In the genomic region with DNA sequence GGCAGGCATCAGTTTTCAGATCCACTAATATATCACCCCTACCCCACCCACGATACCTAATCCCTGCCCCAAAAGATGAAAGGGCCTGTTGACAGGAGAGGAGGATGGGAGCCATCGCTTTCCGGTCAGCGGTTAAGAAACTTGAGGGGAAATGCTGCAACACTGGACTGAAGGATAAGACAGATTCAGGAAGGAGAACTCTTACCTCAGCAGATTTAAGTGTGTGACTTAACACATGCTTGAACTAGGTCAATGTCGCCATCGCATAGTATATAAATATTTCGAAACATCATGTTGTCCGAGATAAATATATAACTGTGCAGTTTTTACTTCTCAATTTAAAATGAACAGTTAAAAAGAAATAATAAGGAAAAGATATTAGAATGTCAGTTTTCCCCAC, we compare ENCODE assay signal across 31 mouse cellular contexts. TPM values are rescaled to one million over a fixed set of nuclear protein-coding genes. Genes with fewer than 3 reads are reported as not detected.
A peak's percentile ranks its signal among the peaks of the same experiment; 100 is the strongest.
DNase-seq lines count a peak whose midpoint lies in the region; ATAC-seq and TF ChIP-seq lines count a peak whose summit lies in the region.
"Had no signal": no experiment of that assay in that cellular context is flagged by ENCODE, and none has a peak within 500 bp of the region (broad histone marks: within the 10 kb centered on the region; RNA-seq: fewer than 3 reads in every experiment).

No protein-coding gene starts in this region.

- DNase-seq in gastrocnemius, adult 18-20 months (ENCODE audit: low spot score) = peak; percentile 37
- DNase-seq in gastrocnemius, adult 8-10 months (ENCODE audit: low spot score in 2 of 2) = no peak
- no peak for DNase-seq in liver, postnatal 0 days
- DNase-seq in lung, postnatal 25 days (ENCODE audit: low spot score) = peak; percentile 6
- no peak for DNase-seq in lung, adult 2 months
- DNase-seq in adrenal gland, postnatal 36 days = no peak
- DNase-seq in hindbrain, embryonic 14.5 days (ENCODE audit: low spot score) = no peak
- DNase-seq: adrenal gland, adult 8-10 months; cerebellum, adult 11 months; cerebellum, adult 9-10 months; cerebellum, postnatal 36 days; embryo, embryonic 11 days; gastrocnemius, postnatal 10 days; heart, adult 11 months; heart, postnatal 4 days; kidney, adult 9 months; kidney, postnatal 14 days; midbrain, embryonic 14.5 days; thymus, adult 2 months; thymus, postnatal 36 days had no signal

- WGBS in liver, postnatal 0 days (ENCODE audit: insufficient replicate concordance) = 30% methylated on average over 8 of the region's 8 CpGs
- WGBS in liver, embryonic 12.5 days (ENCODE audit: insufficient replicate concordance) = 36% methylated on average over 8 of the region's 8 CpGs
- 32% methylated on average over 8 of the region's 8 CpGs for WGBS in lung, adult 2 months
- 88% methylated on average over 8 of the region's 8 CpGs for WGBS in hindbrain, embryonic 14.5 days

- H3K27ac ChIP-seq in liver, postnatal 0 days (ENCODE audit: low read depth) = no peak overlapping the region; the same call in 1 of the 2 replicates
- no peak overlapping the region for H3K27ac ChIP-seq in liver, embryonic 12.5 days
- no peak overlapping the region for H3K27ac ChIP-seq in hindbrain, embryonic 14.5 days
- H3K27ac ChIP-seq: embryonic facial prominence, embryonic 12.5 days; forebrain, embryonic 15.5 days; hindbrain, embryonic 13.5 days; left cerebral cortex, adult 2 months; limb, embryonic 12.5 days; liver, embryonic 14.5 days had no signal

- no peak overlapping the region for H3K9ac ChIP-seq in liver, postnatal 0 days (replicated peaks)
- H3K9ac ChIP-seq in liver, embryonic 12.5 days = no peak overlapping the region
- H3K9ac ChIP-seq in hindbrain, embryonic 14.5 days = no peak overlapping the region
- H3K9ac ChIP-seq: embryonic facial prominence, embryonic 12.5 days; forebrain, embryonic 15.5 days; hindbrain, embryonic 13.5 days; limb, embryonic 12.5 days; liver, embryonic 14.5 days had no signal

- no peaks in the 10 kb centered on the region for H3K27me3 ChIP-seq in liver, postnatal 0 days (ENCODE audit: insufficient read depth, low read length)
- no peaks in the 10 kb centered on the region; the same call in 1 of the 2 replicates for H3K27me3 ChIP-seq in liver, embryonic 12.5 days (replicated peaks)
- no peaks in the 10 kb centered on the region for H3K27me3 ChIP-seq in hindbrain, embryonic 14.5 days (ENCODE audit: control insufficient read depth, insufficient read depth, low read length)
- H3K27me3 ChIP-seq: embryonic facial prominence, embryonic 12.5 days; forebrain, embryonic 15.5 days; hindbrain, embryonic 13.5 days; limb, embryonic 12.5 days had no signal

- no peak for TF ChIP-seq POLR2A in lung, adult 2 months (IDR thresholded peaks at IDR 0.05; ENCODE audit: borderline replicate concordance, extremely low read depth, low read depth, low read length)

- no peaks in the 10 kb centered on the region for H3K36me3 ChIP-seq in liver, postnatal 0 days (replicated peaks; ENCODE audit: insufficient read depth, low read length)
- H3K36me3 ChIP-seq in liver, embryonic 12.5 days = no peaks in the 10 kb centered on the region
- no peaks in the 10 kb centered on the region for H3K36me3 ChIP-seq in hindbrain, embryonic 14.5 days (replicated peaks; ENCODE audit: control insufficient read depth, insufficient read depth)
- H3K36me3 ChIP-seq: embryonic facial prominence, embryonic 12.5 days; forebrain, embryonic 15.5 days; G1E; hindbrain, embryonic 13.5 days; limb, embryonic 12.5 days had no signal

- H3K4me2 ChIP-seq in liver, postnatal 0 days (ENCODE audit: low read depth, low read length) = no peak overlapping the region
- no peak overlapping the region for H3K4me2 ChIP-seq in liver, embryonic 12.5 days
- H3K4me2 ChIP-seq in hindbrain, embryonic 14.5 days (replicated peaks) = no peak overlapping the region
- H3K4me2 ChIP-seq: embryonic facial prominence, embryonic 12.5 days; forebrain, embryonic 15.5 days; heart, embryonic 11.5 days; hindbrain, embryonic 13.5 days; limb, embryonic 12.5 days had no signal

- peaks cover 12% of the 10 kb centered on the region for H3K4me1 ChIP-seq in liver, postnatal 0 days (ENCODE audit: insufficient read depth)
- no peaks in the 10 kb centered on the region for H3K4me1 ChIP-seq in liver, embryonic 12.5 days
- no peaks in the 10 kb centered on the region for H3K4me1 ChIP-seq in lung, adult 2 months (ENCODE audit: control insufficient read depth, insufficient read depth, low read length)
- no peaks in the 10 kb centered on the region for H3K4me1 ChIP-seq in hindbrain, embryonic 14.5 days (replicated peaks; ENCODE audit: control insufficient read depth, insufficient read depth, low read length)
- H3K4me1 ChIP-seq: embryonic facial prominence, embryonic 12.5 days; forebrain, embryonic 15.5 days; hindbrain, embryonic 13.5 days; limb, embryonic 12.5 days had no signal

- TF ChIP-seq CTCF in liver, postnatal 0 days (IDR thresholded peaks at IDR 0.05; ENCODE audit: low read depth) = no peak
- TF ChIP-seq CTCF in lung, adult 2 months (IDR thresholded peaks at IDR 0.05; ENCODE audit: insufficient read depth, low read length) = no peak

- TF ChIP-seq EP300 in liver, postnatal 0 days (IDR thresholded peaks at IDR 0.05; ENCODE audit: low read depth) = peak; percentile 33; the same call in 1 of the 2 replicates

- no peak overlapping the region for H3K4me3 ChIP-seq in liver, postnatal 0 days (ENCODE audit: low read depth, low read length)
- H3K4me3 ChIP-seq in liver, embryonic 12.5 days = no peak overlapping the region
- no peak overlapping the region for H3K4me3 ChIP-seq in lung, adult 2 months (replicated peaks; ENCODE audit: extremely low read depth, low read depth, low read length)
- H3K4me3 ChIP-seq in hindbrain, embryonic 14.5 days (replicated peaks; ENCODE audit: low read length) = no peak overlapping the region
- H3K4me3 ChIP-seq: embryonic facial prominence, embryonic 12.5 days; forebrain, embryonic 15.5 days; hindbrain, embryonic 13.5 days; left cerebral cortex, adult 2 months; limb, embryonic 12.5 days had no signal

- H3K9me3 ChIP-seq in liver, postnatal 0 days (ENCODE audit: low read length) = no peaks in the 10 kb centered on the region
- H3K9me3 ChIP-seq in liver, embryonic 12.5 days (replicated peaks) = no peaks in the 10 kb centered on the region
- no peaks in the 10 kb centered on the region for H3K9me3 ChIP-seq in hindbrain, embryonic 14.5 days (ENCODE audit: control insufficient read depth, low read length)
- H3K9me3 ChIP-seq: embryonic facial prominence, embryonic 12.5 days; forebrain, embryonic 15.5 days; G1E; hindbrain, embryonic 13.5 days; limb, embryonic 12.5 days had no signal

- peak; percentile 48; the same call in 1 of the 2 replicates for ATAC-seq in liver, postnatal 0 days
- no peak for ATAC-seq in liver, embryonic 12.5 days
- no peak for ATAC-seq in hindbrain, embryonic 14.5 days (ENCODE audit: low FRiP score)
- ATAC-seq: forebrain, embryonic 15.5 days; intestine, postnatal 0 days had no signal

RNA-seq across cellular contexts. Expression of a gene that starts 31.6 kb away (rescaled TPM):
- 100 to 1,000 TPM; 493 to 680 TPM for total RNA-seq in gastrocnemius, adult 18-20 months (2021)
- total RNA-seq in gastrocnemius, adult 8-10 months (2022) = 100 to 1,000 TPM; 231 to 631 (median 418) TPM
- 11.3 and 12.0 TPM in 2 replicates for polyA plus RNA-seq in liver, postnatal 0 days (2015; fragmentation: Nextera tagmentation; extraction: Ambion mirVana)
- polyA plus RNA-seq in liver, embryonic 12.5 days (2016; fragmentation: Nextera tagmentation; extraction: Ambion mirVana) = 0.89 and 1.0 TPM in 2 replicates
- 5.4 and 9.8 TPM in 2 replicates for polyA plus RNA-seq in lung, adult 2 months (2012; rRNA removed)
- 10 to 100 TPM; 12.7 to 16.9 TPM for total RNA-seq in adrenal gland, postnatal 36 days (2021)
- 29.8 and 32.5 TPM in 2 replicates for polyA plus RNA-seq in hindbrain, embryonic 14.5 days (2014; fragmentation: Nextera tagmentation; extraction: Ambion mirVana)
- total RNA-seq: monocyte, adult 5-6 weeks had no signal
- polyA plus RNA-seq: G1E had no signal

Comparison
In these comparisons a context has a peak if more than half of its experiments do, and no peak if none do; other contexts are left out.
1. DNase-seq: peak in gastrocnemius, adult 18-20 months (single experiment) and lung, postnatal 25 days (single experiment); none in gastrocnemius, adult 8-10 months (0 of 2), liver, postnatal 0 days (single experiment), lung, adult 2 months (single experiment), adrenal gland, postnatal 36 days (0 of 2) and hindbrain, embryonic 14.5 days (single experiment).